ENCODE assay signal across 9 mouse cellular contexts in the genomic region with DNA sequence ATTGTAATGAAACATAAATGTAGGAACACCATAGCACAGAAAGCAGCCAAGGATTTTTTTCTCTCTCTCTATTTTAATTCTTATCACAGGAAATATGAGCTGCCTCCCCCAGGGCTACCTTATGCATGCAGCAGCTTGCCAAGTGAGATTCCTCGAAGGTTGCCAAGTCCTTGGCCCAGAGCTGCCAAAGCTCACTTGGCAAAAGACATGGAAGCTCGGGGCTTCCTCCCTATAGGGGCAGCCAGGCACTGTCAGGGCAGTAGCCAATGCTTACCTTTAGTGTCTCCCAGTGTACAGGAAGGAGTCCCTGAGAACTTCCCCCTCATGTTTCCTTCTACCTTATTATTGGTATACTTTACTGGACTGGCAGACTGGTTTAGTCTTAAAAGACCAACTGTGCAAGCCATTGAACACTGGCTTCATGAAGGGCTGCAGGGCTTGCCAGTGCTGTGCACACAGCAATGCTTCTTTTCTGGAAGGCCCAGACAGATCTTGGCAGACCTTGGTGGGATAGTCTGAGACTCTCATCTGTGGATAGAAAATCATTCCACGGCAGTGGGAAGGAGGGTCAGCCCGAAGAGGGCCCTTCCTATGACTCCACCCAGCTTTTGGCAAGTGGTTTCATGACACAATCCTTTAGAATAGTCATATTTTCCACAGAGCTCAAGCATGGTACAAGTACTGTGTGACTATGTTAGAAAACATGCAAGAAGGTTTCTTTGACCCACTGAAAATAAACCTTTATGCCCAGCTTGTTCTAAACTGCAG. TPM values are rescaled to one million over a fixed set of nuclear protein-coding genes. Genes with fewer than 3 reads are reported as not detected.
DNase-seq lines count a peak whose midpoint lies in the region; ATAC-seq lines count a peak whose summit lies in the region.
"Had no signal": no experiment of that assay in that cellular context is flagged by ENCODE, and none has a peak within 500 bp of the region (broad histone marks: within the 10 kb centered on the region; RNA-seq: fewer than 3 reads in every experiment).

No protein-coding gene starts in this region.

- no peak for DNase-seq in forebrain, embryonic 10.5 days (ENCODE audit: extremely low spot score, low spot score)
- DNase-seq in ovary, postnatal 36 days (ENCODE audit: low spot score): peak; percentile 33
- DNase-seq in ovary, postnatal 14 days (ENCODE audit: low spot score): no peak
- DNase-seq in heart, adult 8-10 months (ENCODE audit: low spot score): peak; percentile 48
- peak; percentile 41 for DNase-seq in telencephalon, adult 2 months (ENCODE audit: low read depth, low spot score)
- no peak for DNase-seq in urinary bladder, postnatal 4 days (ENCODE audit: low spot score in 2 of 2)
- DNase-seq in liver: no peak

- no peak overlapping the region for H3K4me3 ChIP-seq in forebrain, embryonic 15.5 days
- no peak overlapping the region for H3K4me3 ChIP-seq in forebrain, embryonic 10.5 days

- no peaks in the 10 kb centered on the region for H3K27me3 ChIP-seq in forebrain, embryonic 15.5 days
- H3K27me3 ChIP-seq in forebrain, embryonic 10.5 days (ENCODE audit: poor library complexity, severe bottlenecking): no peaks in the 10 kb centered on the region

- 58% methylated on average over 4 of the region's 4 CpGs for WGBS in forebrain, embryonic 15.5 days
- WGBS in forebrain, embryonic 10.5 days: 89% methylated on average over 4 of the region's 4 CpGs

- ATAC-seq in forebrain, embryonic 15.5 days (replicated peaks): peak; percentile 75
- ATAC-seq: intestine, postnatal 0 days had no signal

- H3K4me1 ChIP-seq in forebrain, embryonic 15.5 days: peaks cover 6% of the 10 kb centered on the region; the same call in 1 of the 2 replicates
- H3K4me1 ChIP-seq in forebrain, embryonic 10.5 days: no peaks in the 10 kb centered on the region

- H3K4me2 ChIP-seq in forebrain, embryonic 15.5 days (replicated peaks): no peak overlapping the region

- no peaks in the 10 kb centered on the region for H3K9me3 ChIP-seq in forebrain, embryonic 15.5 days
- H3K9me3 ChIP-seq in forebrain, embryonic 10.5 days: no peaks in the 10 kb centered on the region

- no peak overlapping the region for H3K27ac ChIP-seq in forebrain, embryonic 15.5 days (replicated peaks)
- no peak overlapping the region for H3K27ac ChIP-seq in forebrain, embryonic 10.5 days

- no peak overlapping the region for H3K9ac ChIP-seq in forebrain, embryonic 15.5 days (replicated peaks)

- no peaks in the 10 kb centered on the region for H3K36me3 ChIP-seq in forebrain, embryonic 15.5 days
- H3K36me3 ChIP-seq in forebrain, embryonic 10.5 days (replicated peaks): no peaks in the 10 kb centered on the region

RNA-seq across cellular contexts. Expression of a gene that starts 53.0 kb away (rescaled TPM):
- 1.6 and 1.8 TPM in 2 replicates for polyA plus RNA-seq in forebrain, embryonic 15.5 days (2015; fragmentation: Nextera tagmentation; extraction: Ambion mirVana)
- polyA plus RNA-seq in forebrain, embryonic 10.5 days (2016; fragmentation: Nextera tagmentation; extraction: Ambion mirVana): 2.1 and 2.4 TPM in 2 replicates
- 10 to 100 TPM in 1 of 4 experiments, 1 to 10 TPM in 3; 7.9 to 10.5 (median 10.0) TPM for total RNA-seq in heart, adult 8-10 months (2022)

Comparison
In these comparisons a context has a peak if more than half of its experiments do, and no peak if none do; other contexts are left out.
1. DNase-seq: peak in ovary, postnatal 36 days (single experiment), heart, adult 8-10 months (single experiment) and telencephalon, adult 2 months (single experiment); none in forebrain, embryonic 10.5 days (single experiment), ovary, postnatal 14 days (single experiment), urinary bladder, postnatal 4 days (0 of 2) and liver (single experiment).